In the genomic region with DNA sequence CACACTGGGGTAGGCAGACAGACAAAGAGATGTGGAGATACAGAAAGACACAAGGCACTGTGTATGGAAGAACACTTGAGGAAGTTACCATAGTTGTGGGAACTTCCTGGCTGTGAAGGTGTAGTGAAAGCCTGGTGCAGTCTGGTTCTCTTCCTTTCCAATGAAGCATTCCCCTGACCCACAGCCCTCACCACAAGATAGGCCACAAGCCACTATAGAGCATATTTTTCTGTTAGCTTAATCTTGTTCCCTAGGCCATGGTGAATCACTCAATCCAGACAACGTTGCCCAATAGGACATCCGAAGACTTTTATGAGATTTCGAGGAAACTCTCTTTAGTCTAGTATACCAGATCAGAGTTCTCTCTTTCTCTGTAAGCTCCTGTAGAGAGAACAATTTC, we compare ENCODE assay signal across 19 mouse cellular contexts.
"Had no signal": no experiment of that assay in that cellular context is flagged by ENCODE, and none has a peak within 500 bp of the region (broad histone marks: within the 10 kb centered on the region; RNA-seq: fewer than 3 reads in every experiment).

No protein-coding gene starts in this region.

- DNase-seq: kidney, adult 8-10 months; kidney, postnatal 36 days; layer of hippocampus, adult 9-11 months; layer of hippocampus, postnatal 36 days; liver; liver, embryonic 13.5 days; liver, postnatal 0 days; lung, postnatal 14 days; right cerebral cortex, postnatal 25 days; spleen, adult 18-20 months; thymus, adult 2 months; thymus, postnatal 25 days had no signal

- H3K9me3 ChIP-seq: limb, embryonic 12.5 days; liver, embryonic 13.5 days; lung, embryonic 15.5 days; midbrain, embryonic 13.5 days; neural tube, embryonic 12.5 days; stomach, embryonic 15.5 days had no signal

- H3K36me3 ChIP-seq: liver, embryonic 13.5 days; lung, embryonic 15.5 days; stomach, embryonic 15.5 days had no signal

- H3K27me3 ChIP-seq: limb, embryonic 12.5 days; liver, embryonic 13.5 days; lung, embryonic 15.5 days; midbrain, embryonic 13.5 days; neural tube, embryonic 12.5 days; stomach, embryonic 15.5 days had no signal

- ATAC-seq: liver, postnatal 0 days; midbrain, embryonic 13.5 days had no signal

- H3K27ac ChIP-seq: kidney, postnatal 0 days; limb, embryonic 12.5 days; liver, embryonic 13.5 days; lung, embryonic 15.5 days; macrophage; midbrain, embryonic 13.5 days; neural tube, embryonic 12.5 days; stomach, embryonic 15.5 days had no signal

- H3K9ac ChIP-seq: limb, embryonic 12.5 days; liver, embryonic 13.5 days; liver, postnatal 0 days; lung, embryonic 15.5 days; midbrain, embryonic 13.5 days; neural tube, embryonic 12.5 days; stomach, embryonic 15.5 days had no signal

- H3K4me3 ChIP-seq: limb, embryonic 12.5 days; liver, embryonic 13.5 days; lung, embryonic 15.5 days; midbrain, embryonic 13.5 days; neural tube, embryonic 12.5 days; stomach, embryonic 15.5 days had no signal

- H3K4me1 ChIP-seq: liver, embryonic 13.5 days; lung, embryonic 15.5 days; midbrain, embryonic 13.5 days; neural tube, embryonic 12.5 days; stomach, embryonic 15.5 days had no signal

- H3K4me2 ChIP-seq: limb, embryonic 12.5 days; liver, embryonic 13.5 days; lung, embryonic 15.5 days; midbrain, embryonic 13.5 days; neural tube, embryonic 12.5 days; stomach, embryonic 15.5 days had no signal
